8 mouse cellular contexts compared by ENCODE assay signal in the genomic region with DNA sequence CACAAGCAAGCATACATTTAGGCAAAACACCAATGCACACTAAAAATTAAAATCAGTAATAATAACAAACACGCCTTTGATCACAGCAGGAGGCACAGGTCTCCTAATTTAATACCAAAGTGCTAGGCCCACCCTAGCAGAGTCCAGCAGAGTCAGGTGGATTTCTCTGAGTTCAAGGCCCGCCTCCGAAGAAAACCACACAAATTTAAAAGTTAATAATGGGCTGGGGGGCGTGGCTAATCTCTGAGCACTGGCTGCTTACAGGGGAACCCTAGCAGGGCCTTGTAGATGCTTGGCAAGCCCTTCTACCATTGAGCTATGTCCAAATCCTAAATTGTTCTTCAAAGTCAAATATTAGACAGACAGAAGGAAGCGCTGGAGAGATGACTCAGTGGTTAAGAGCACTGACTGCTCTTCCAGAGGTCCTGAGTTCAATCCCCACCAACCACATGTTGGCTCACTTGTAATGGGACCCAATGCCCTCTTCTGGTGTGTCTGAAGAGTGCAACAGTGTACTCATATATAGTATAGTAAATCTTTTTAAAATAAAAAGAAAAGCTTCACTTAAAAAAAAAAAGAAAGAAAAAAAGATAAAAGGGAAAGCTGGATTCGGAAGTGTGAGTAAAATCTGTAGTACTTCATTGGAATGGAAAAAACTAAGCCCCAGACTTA. TPM values are rescaled to one million over a fixed set of nuclear protein-coding genes. Genes with fewer than 3 reads are reported as not detected.
DNase-seq lines count a peak whose midpoint lies in the region; ATAC-seq and TF ChIP-seq lines count a peak whose summit lies in the region.

No protein-coding gene starts in this region.

- no peak for TF ChIP-seq EP300 in liver, embryonic 14.5 days (IDR thresholded peaks at IDR 0.05; ENCODE audit: low read depth)

- 75% methylated on average over 6 of the region's 6 CpGs for WGBS in heart, embryonic 14.5 days
- 77% methylated on average over 6 of the region's 6 CpGs for WGBS in hindbrain, embryonic 10.5 days
- 40% methylated on average over 6 of the region's 6 CpGs for WGBS in liver, embryonic 14.5 days (ENCODE audit: insufficient replicate concordance)
- 74% methylated on average over 6 of the region's 6 CpGs for WGBS in stomach, embryonic 16.5 days

- intact Hi-C loops in heart, postnatal 10 days (cut with DNase I), result no loop called here

- H3K4me1 ChIP-seq in heart, embryonic 14.5 days (ENCODE audit: control insufficient read depth in 2 of 2, insufficient read depth in 2 of 2, low read length in 2 of 2), result peaks cover 0 to 14% of the 10 kb centered on the region in 2 experiments; a peak in 2 of 4 replicates
- H3K4me1 ChIP-seq in hindbrain, embryonic 10.5 days (replicated peaks), result peaks cover 19% of the 10 kb centered on the region
- H3K4me1 ChIP-seq in liver, embryonic 14.5 days (replicated peaks; ENCODE audit: control insufficient read depth in 2 of 2, insufficient read depth in 2 of 2, low read length in 1 of 2), result peaks cover 13 to 22% of the 10 kb centered on the region in 2 experiments
- H3K4me1 ChIP-seq in stomach, embryonic 16.5 days (ENCODE audit: control insufficient read depth, insufficient read depth, low read length), result peaks cover 8% of the 10 kb centered on the region; the same call in 1 of the 2 replicates

- H3K9ac ChIP-seq in heart, embryonic 14.5 days (ENCODE audit: low read length), result peak overlapping the region; percentile 97
- H3K9ac ChIP-seq in liver, embryonic 14.5 days (replicated peaks), result peak overlapping the region; percentile 95
- peak overlapping the region; percentile 97; the same call in 1 of the 2 replicates for H3K9ac ChIP-seq in stomach, embryonic 16.5 days (ENCODE audit: low read length)

- DNase-seq in heart, postnatal 10 days, result no peak
- peak; percentile 32 for DNase-seq in MN1 (ENCODE audit: low spot score)
- DNase-seq in hindbrain, embryonic 10.5 days (ENCODE audit: low spot score), result no peak
- DNase-seq in liver, embryonic 14.5 days (ENCODE audit: low read depth in 3 of 3, low spot score in 3 of 3), result no peak
- no peak for DNase-seq in gastrocnemius, adult 8-10 months (ENCODE audit: low spot score in 2 of 2)
- no peak for DNase-seq in layer of hippocampus, adult 18-20 months (ENCODE audit: low spot score in 2 of 2)

- ATAC-seq in heart, embryonic 14.5 days (ENCODE audit: insufficient number of reproducible peaks, insufficient read depth, low FRiP score, low read depth), result no peak
- no peak for ATAC-seq in liver, embryonic 14.5 days (ENCODE audit: insufficient read depth)
- ATAC-seq in stomach, embryonic 16.5 days (ENCODE audit: insufficient read depth, low FRiP score), result no peak

- no peaks in the 10 kb centered on the region for H3K9me3 ChIP-seq in heart, embryonic 14.5 days (ENCODE audit: control insufficient read depth, low read length)
- H3K9me3 ChIP-seq in hindbrain, embryonic 10.5 days, result no peaks in the 10 kb centered on the region
- no peaks in the 10 kb centered on the region for H3K9me3 ChIP-seq in liver, embryonic 14.5 days (ENCODE audit: control insufficient read depth, low read length)
- H3K9me3 ChIP-seq in stomach, embryonic 16.5 days (replicated peaks; ENCODE audit: control insufficient read depth, low read length), result no peaks in the 10 kb centered on the region

- H3K4me2 ChIP-seq in heart, embryonic 14.5 days (ENCODE audit: low read length), result peak overlapping the region; percentile 63
- H3K4me2 ChIP-seq in liver, embryonic 14.5 days (ENCODE audit: low read depth), result peak overlapping the region; percentile 82
- H3K4me2 ChIP-seq in stomach, embryonic 16.5 days (ENCODE audit: low read depth, low read length), result peak overlapping the region; percentile 71

- peak overlapping the region; percentile 99 to 100; a peak in 3 of 4 replicates for H3K27ac ChIP-seq in heart, embryonic 14.5 days (replicated peaks in 1 of 2; ENCODE audit: control insufficient read depth in 1 of 2, insufficient read depth in 1 of 2, low read depth in 2 of 2, low read length in 2 of 2)
- H3K27ac ChIP-seq in hindbrain, embryonic 10.5 days, result peak overlapping the region; percentile 100
- H3K27ac ChIP-seq in liver, embryonic 14.5 days, result peak overlapping the region; percentile 91
- peak overlapping the region; percentile 100 for H3K27ac ChIP-seq in stomach, embryonic 16.5 days (ENCODE audit: low read length)

- H3K36me3 ChIP-seq in heart, embryonic 14.5 days (ENCODE audit: control insufficient read depth, insufficient read depth, low read length), result peaks cover 58% of the 10 kb centered on the region
- H3K36me3 ChIP-seq in hindbrain, embryonic 10.5 days, result peaks cover 81% of the 10 kb centered on the region
- H3K36me3 ChIP-seq in liver, embryonic 14.5 days (replicated peaks; ENCODE audit: control insufficient read depth, insufficient read depth, low read depth), result peaks cover 18% of the 10 kb centered on the region
- H3K36me3 ChIP-seq in stomach, embryonic 16.5 days (ENCODE audit: control insufficient read depth, insufficient read depth, low read length), result peaks cover 21% of the 10 kb centered on the region

- no peak for TF ChIP-seq CTCF in liver, embryonic 14.5 days (IDR thresholded peaks at IDR 0.05; ENCODE audit: low read depth)

- H3K4me3 ChIP-seq in heart, embryonic 14.5 days (ENCODE audit: control insufficient read depth in 1 of 2, insufficient read depth in 1 of 2, low read depth in 1 of 2, low read length in 2 of 2), result peak overlapping the region; percentile 85 to 96; a peak in 3 of 4 replicates
- peak overlapping the region; percentile 88 for H3K4me3 ChIP-seq in hindbrain, embryonic 10.5 days
- peak overlapping the region; percentile 80 to 87 for H3K4me3 ChIP-seq in liver, embryonic 14.5 days (ENCODE audit: insufficient read depth in 1 of 2, low read depth in 2 of 2, low read length in 2 of 2)
- peak overlapping the region; percentile 92 for H3K4me3 ChIP-seq in stomach, embryonic 16.5 days (replicated peaks; ENCODE audit: low read length)

- H3K27me3 ChIP-seq in heart, embryonic 14.5 days (ENCODE audit: control insufficient read depth, insufficient read depth, low read length), result no peaks in the 10 kb centered on the region
- H3K27me3 ChIP-seq in hindbrain, embryonic 10.5 days (ENCODE audit: insufficient read depth, poor library complexity, severe bottlenecking), result no peaks in the 10 kb centered on the region
- no peaks in the 10 kb centered on the region for H3K27me3 ChIP-seq in liver, embryonic 14.5 days (ENCODE audit: control insufficient read depth, insufficient read depth, low read length)
- no peaks in the 10 kb centered on the region for H3K27me3 ChIP-seq in stomach, embryonic 16.5 days (ENCODE audit: control insufficient read depth, insufficient read depth, low read length)

RNA-seq across cellular contexts. Expression of a gene that starts 0.9 kb away (rescaled TPM):
- polyA plus RNA-seq in heart, embryonic 14.5 days (2014; fragmentation: Nextera tagmentation; extraction: Ambion mirVana), result 6.6 and 7.9 TPM in 2 replicates
- total RNA-seq in heart, postnatal 10 days (2021), result 10 to 100 TPM; 14.0 to 17.1 TPM
- 7.9 and 12.2 TPM in 2 replicates for polyA plus RNA-seq in hindbrain, embryonic 10.5 days (2016; fragmentation: Nextera tagmentation; extraction: Ambion mirVana)
- polyA plus RNA-seq in liver, embryonic 14.5 days (2012; rRNA removed), result 10.4 and 14.3 TPM in 2 replicates
- polyA plus RNA-seq in liver, embryonic 14.5 days (2014; fragmentation: Nextera tagmentation; extraction: Ambion mirVana), result 5.1 and 6.9 TPM in 2 replicates
- polyA plus RNA-seq in stomach, embryonic 16.5 days (2015; fragmentation: Nextera tagmentation; extraction: Ambion mirVana), result 10.9 and 11.5 TPM in 2 replicates
- total RNA-seq in gastrocnemius, adult 8-10 months (2022), result 1 to 10 TPM; 7.2 to 9.1 (median 7.6) TPM
- 10 to 100 TPM; 12.7 to 13.2 TPM for total RNA-seq in layer of hippocampus, adult 18-20 months (2021)

RNA-seq across cellular contexts. Expression of a gene that starts 9.9 kb away (rescaled TPM):
- polyA plus RNA-seq in heart, embryonic 14.5 days (2014; fragmentation: Nextera tagmentation; extraction: Ambion mirVana), result 61.7 and 63.3 TPM in 2 replicates
- total RNA-seq in heart, postnatal 10 days (2021), result 10 to 100 TPM; 40.4 to 41.3 TPM
- 99.6 and 111 TPM in 2 replicates for polyA plus RNA-seq in hindbrain, embryonic 10.5 days (2016; fragmentation: Nextera tagmentation; extraction: Ambion mirVana)
- 21.3 and 24.9 TPM in 2 replicates for polyA plus RNA-seq in liver, embryonic 14.5 days (2012; rRNA removed)
- polyA plus RNA-seq in liver, embryonic 14.5 days (2014; fragmentation: Nextera tagmentation; extraction: Ambion mirVana), result 40.9 and 48.5 TPM in 2 replicates
- polyA plus RNA-seq in stomach, embryonic 16.5 days (2015; fragmentation: Nextera tagmentation; extraction: Ambion mirVana), result 105 and 118 TPM in 2 replicates
- 10 to 100 TPM; 13.7 to 18.3 (median 15.0) TPM for total RNA-seq in gastrocnemius, adult 8-10 months (2022)
- 10 to 100 TPM; 72.7 to 72.9 TPM for total RNA-seq in layer of hippocampus, adult 18-20 months (2021)

RNA-seq across cellular contexts. Expression of a gene that starts 13.4 kb away (rescaled TPM):
- polyA plus RNA-seq in heart, embryonic 14.5 days (2014; fragmentation: Nextera tagmentation; extraction: Ambion mirVana), result 12.6 and 14.2 TPM in 2 replicates
- total RNA-seq in heart, postnatal 10 days (2021), result 1 to 10 TPM; 6.4 to 8.9 TPM
- polyA plus RNA-seq in hindbrain, embryonic 10.5 days (2016; fragmentation: Nextera tagmentation; extraction: Ambion mirVana), result 45.8 and 95.9 TPM in 2 replicates
- polyA plus RNA-seq in liver, embryonic 14.5 days (2012; rRNA removed), result 3.0 and 3.6 TPM in 2 replicates
- polyA plus RNA-seq in liver, embryonic 14.5 days (2014; fragmentation: Nextera tagmentation; extraction: Ambion mirVana), result 1.9 and 2.7 TPM in 2 replicates
- polyA plus RNA-seq in stomach, embryonic 16.5 days (2015; fragmentation: Nextera tagmentation; extraction: Ambion mirVana), result 16.2 and 16.6 TPM in 2 replicates
- 100 to 1,000 TPM in 1 of 4 experiments, 10 to 100 TPM in 3; 69.6 to 108 (median 87.4) TPM for total RNA-seq in gastrocnemius, adult 8-10 months (2022)
- total RNA-seq in layer of hippocampus, adult 18-20 months (2021), result 100 to 1,000 TPM; 263 to 266 TPM

RNA-seq across cellular contexts. Expression of a gene that starts 22.8 kb away (rescaled TPM):
- 0.23 and 0.46 TPM in 2 replicates for polyA plus RNA-seq in heart, embryonic 14.5 days (2014; fragmentation: Nextera tagmentation; extraction: Ambion mirVana)
- total RNA-seq in heart, postnatal 10 days (2021), result under 1 TPM in 1 of 2 experiments, not detected in 1; 0.12 TPM
- 0.17 and 0.22 TPM in 2 replicates for polyA plus RNA-seq in hindbrain, embryonic 10.5 days (2016; fragmentation: Nextera tagmentation; extraction: Ambion mirVana)
- polyA plus RNA-seq in liver, embryonic 14.5 days (2012; rRNA removed), result 0.12 and 0.19 TPM in 2 replicates
- 0.14 and 0.19 TPM in 2 replicates for polyA plus RNA-seq in liver, embryonic 14.5 days (2014; fragmentation: Nextera tagmentation; extraction: Ambion mirVana)
- 0.25 and 0.52 TPM in 2 replicates for polyA plus RNA-seq in stomach, embryonic 16.5 days (2015; fragmentation: Nextera tagmentation; extraction: Ambion mirVana)
- not detected for total RNA-seq in gastrocnemius, adult 8-10 months (2022)
- total RNA-seq in layer of hippocampus, adult 18-20 months (2021), result under 1 TPM in 1 of 2 experiments, not detected in 1; 0.15 TPM

RNA-seq across cellular contexts. Expression of a gene that starts 32.4 kb away (rescaled TPM):
- not detected in 2 replicates for polyA plus RNA-seq in heart, embryonic 14.5 days (2014; fragmentation: Nextera tagmentation; extraction: Ambion mirVana)
- not detected for total RNA-seq in heart, postnatal 10 days (2021)
- polyA plus RNA-seq in hindbrain, embryonic 10.5 days (2016; fragmentation: Nextera tagmentation; extraction: Ambion mirVana), result 0.60 and 0.63 TPM in 2 replicates
- 0.04 TPM in 2 replicates for polyA plus RNA-seq in liver, embryonic 14.5 days (2012; rRNA removed)
- 0.16 TPM in 1 of 2 replicates, not detected in the other for polyA plus RNA-seq in liver, embryonic 14.5 days (2014; fragmentation: Nextera tagmentation; extraction: Ambion mirVana)
- polyA plus RNA-seq in stomach, embryonic 16.5 days (2015; fragmentation: Nextera tagmentation; extraction: Ambion mirVana), result 9.2 and 11.6 TPM in 2 replicates
- total RNA-seq in gastrocnemius, adult 8-10 months (2022), result not detected
- total RNA-seq in layer of hippocampus, adult 18-20 months (2021), result under 1 TPM in 1 of 2 experiments, not detected in 1; 0.37 TPM
